Mouse (Mus musculus): ENCODE results near the gene Gkn1.

Gkn1 gene

DNA sequence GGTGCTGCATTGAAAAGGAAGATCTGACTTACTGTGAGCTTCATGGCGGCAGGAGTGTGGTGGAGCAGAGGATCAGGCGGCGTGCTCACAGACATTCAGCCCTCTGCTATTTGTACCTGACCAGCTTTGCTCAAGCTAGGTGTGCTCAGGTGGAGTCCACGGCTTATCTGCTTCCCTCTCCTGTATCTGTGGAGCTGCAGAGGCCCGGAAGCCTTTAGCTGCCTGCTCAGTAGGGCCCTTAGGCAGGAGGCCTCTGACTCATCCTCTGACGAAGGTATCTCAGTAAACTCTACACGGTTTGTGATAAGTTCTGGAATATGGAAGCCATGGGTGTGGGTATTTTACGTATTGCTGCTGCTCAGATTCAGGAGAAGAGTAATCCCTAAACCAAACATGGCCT is at the start of gene Gkn1:
TSS of gene Gkn1 (minus strand) at position 114 of the 400 bp plus-strand sequence.
- no peak for DNase-seq

DNA sequence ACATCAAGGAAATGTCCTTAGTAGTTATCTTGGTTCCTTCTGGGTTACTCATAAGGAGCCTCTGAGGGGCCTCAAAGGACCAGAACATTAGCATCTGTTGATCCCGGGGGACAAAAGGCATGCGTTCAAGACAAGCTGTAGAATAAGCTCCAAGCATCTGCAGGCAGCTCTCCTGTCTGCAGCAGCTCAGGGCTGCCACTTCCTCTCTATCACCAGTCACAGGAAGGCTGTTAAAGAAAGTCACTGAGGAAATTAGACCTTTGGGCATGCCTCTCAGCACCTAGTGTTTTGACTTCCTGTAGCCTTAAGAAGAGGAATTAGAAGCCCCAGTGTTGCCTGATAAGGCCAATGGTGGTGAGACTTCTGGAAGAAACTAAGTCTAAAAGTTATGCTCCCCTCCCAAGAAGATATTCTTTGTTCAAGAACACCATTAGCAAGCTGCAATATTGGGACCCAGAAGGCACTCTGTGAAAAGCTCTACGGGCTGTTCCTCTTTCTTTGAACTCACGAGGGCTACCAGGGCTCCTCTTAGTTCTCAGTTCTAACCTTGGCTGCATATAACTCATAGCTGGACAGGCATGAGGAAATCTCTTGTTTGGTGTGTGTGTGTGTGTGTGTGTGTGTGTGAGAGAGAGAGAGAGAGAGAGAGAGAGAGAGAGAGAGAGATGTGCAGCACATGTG is 49.3 kb upstream of the Gkn1 start:
- DNase-seq, result no peak

DNA sequence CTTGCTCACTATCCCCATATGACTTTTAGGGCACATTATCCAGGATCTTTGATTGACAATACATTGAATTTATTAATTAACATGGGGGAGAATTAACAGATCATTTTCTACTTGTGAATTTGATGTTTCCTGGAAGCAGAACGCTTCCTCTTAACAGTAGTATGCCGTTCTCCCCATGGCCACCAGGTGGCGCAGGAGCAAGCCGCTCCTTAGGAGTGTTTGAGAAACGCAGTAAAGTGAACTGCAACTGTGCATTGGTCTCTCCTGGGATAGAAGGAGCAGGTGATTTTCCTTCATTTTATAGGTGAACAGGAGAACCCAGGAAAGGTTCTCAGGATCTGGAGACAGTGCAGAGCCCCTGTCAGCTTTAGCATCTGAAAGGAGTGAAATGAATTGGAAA is 48.4 kb upstream of the Gkn1 start:
- DNase-seq, result peak; percentile 43

DNA sequence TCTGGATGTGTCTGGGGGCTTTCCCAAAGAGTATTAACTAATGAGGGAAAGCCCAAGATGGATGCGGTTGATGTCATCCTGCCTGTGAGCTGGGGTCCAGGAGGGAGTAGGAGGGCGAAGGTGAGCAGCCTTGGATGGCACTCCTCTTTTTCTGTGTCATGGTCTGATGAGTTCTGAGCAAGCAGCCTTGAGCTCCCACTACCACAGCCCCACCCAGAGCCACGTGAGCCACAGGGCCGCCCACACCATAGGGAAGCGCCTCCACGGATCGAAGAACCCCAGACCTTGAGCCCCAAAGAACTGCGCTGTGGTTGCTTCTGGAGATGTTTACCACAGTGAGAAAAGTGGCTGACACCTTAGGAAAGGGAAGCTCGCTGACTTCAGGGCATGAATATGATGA is 44.0 kb upstream of the Gkn1 start:
- DNase-seq, result no peak

DNA sequence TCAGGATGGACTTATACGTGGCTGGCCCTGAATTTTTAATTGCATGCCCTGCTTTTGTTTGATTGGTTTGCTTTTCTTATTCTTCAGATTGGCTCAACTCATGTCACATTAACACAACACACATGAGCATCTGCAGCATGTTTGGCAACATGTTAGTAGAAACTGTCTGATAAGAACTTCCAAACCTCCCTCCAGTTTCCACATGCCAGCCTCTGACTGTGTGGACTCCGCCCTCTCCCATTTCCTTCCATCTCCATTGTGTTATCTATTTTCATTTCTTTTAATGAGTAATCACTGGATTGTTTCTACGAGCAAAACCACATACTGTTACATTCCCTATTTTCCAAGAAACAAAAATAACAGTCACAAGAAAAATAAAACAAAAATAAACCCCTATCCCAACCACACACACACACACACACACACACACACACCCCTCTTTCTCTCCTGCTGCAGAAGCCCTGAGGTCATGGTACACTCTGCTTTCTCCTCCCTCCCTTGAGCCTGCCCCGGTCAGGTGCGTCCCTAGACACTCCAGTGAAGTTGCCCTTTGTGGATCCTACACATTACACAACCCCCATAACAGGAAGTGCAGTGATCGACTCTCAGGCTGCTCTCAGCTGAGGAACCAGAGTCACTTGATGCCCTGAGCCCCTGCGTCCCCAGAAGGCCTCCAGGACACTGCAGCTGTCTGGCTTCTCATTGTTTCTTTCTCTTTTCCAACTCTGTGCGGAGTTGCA is 42.9 kb upstream of the Gkn1 start:
- no peak for DNase-seq

DNA sequence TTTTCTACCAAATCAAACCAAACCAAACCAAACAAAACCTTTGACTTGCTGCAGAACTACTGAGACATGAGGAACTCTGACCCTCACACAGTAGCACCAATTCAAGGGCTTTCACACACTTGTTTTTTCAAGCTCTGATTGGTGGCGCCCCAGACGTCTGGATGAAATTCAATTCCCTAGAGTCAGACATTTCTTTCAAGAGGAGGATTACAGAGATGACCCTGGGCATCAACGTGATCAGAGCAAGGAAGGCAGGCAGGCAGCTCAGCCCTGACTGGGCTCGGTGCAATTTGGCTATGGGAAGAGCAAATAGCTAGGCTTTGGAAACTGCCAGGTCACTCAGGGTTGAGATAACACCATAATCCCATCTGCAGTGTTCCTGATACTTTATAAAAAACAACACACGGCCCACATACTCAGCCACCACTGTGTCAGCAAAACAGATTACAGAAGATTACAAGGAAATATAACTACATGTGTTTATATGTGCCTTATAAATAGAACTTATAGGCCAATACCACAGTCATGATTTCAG is 38.8 kb upstream of the Gkn1 start:
- DNase-seq, result no peak

DNA sequence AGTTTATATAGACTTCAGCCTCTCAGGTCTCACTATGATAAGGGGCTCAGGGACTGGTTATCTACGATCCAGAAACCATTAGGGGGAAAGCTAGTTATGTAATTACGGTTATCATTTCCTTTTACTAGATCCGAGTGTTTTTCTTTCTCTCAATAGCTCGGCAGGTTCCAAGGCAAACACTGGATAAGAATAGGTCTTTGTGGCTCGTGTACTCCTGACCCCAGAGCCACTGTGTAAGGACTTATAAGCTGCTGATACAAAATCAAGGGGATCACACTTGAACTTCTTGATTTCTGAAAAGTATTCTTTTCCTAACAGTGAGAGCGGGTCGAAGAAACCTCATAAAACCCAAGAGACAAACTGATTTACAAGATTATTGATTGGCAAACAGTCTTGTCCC is 38.1 kb upstream of the Gkn1 start, which contains the start of gene Gkn3:
TSS of gene Gkn3 (minus strand) at position 59 of the 400 bp plus-strand sequence.
- no peak for DNase-seq

DNA sequence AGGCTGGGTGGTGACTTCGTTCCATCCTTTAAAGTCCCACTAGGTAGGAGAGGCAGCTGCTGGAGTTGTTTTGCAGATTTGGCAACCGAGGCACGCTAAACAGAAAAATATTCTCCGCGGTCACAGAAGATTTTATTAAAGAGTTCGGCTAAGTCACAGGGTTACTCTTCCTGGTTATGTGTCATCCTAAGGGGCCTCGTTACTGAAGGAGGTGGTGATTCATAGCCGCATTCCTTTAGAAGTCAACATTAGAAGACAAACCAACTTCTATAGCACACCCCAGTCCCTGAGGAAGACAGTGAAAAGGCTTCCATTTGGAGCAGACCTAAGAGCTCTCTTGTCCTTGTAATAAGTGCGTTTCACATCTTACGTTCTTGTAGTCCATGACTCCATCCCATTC is 35.9 kb upstream of the Gkn1 start:
- no peak for DNase-seq

DNA sequence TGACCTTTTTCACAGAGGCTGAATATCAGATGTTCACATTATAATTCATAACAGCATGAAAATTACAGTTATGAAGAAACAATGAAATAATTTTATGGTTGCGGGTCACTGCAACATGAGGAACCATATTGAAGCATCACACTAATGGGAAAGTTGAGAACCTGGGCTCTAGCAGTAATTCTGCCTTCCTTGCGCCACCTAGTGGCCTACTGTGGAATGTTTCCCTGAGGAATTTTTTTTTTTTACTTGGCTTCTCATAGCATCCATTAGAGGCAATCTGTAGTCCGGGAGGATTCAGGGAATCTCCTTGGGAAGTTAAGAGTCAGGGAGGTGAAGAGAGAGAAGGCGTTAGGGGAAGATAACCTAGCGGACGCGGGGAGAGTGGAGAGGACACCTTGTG is 35.5 kb upstream of the Gkn1 start:
- DNase-seq, result peak; percentile 52

DNA sequence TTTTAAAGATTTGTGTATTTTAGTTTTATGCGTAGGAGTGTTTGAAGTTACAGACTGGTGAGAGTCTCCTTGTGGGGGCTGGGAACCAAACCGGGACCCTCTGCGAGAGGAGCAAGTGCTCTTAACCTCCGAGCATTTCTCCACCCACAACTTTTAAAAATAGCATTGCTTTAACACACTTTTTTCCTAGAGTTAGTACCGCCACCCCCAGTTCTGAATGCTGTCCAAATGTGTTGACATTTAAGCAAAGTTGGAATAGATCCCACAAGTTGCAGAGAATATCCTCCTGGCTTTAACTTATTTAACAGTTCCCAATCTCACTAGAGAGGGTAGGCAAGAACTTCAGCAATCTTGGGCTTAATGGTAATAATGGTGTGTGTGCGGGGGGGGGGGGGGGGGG is 34.0 kb upstream of the Gkn1 start:
- DNase-seq, result no peak

DNA sequence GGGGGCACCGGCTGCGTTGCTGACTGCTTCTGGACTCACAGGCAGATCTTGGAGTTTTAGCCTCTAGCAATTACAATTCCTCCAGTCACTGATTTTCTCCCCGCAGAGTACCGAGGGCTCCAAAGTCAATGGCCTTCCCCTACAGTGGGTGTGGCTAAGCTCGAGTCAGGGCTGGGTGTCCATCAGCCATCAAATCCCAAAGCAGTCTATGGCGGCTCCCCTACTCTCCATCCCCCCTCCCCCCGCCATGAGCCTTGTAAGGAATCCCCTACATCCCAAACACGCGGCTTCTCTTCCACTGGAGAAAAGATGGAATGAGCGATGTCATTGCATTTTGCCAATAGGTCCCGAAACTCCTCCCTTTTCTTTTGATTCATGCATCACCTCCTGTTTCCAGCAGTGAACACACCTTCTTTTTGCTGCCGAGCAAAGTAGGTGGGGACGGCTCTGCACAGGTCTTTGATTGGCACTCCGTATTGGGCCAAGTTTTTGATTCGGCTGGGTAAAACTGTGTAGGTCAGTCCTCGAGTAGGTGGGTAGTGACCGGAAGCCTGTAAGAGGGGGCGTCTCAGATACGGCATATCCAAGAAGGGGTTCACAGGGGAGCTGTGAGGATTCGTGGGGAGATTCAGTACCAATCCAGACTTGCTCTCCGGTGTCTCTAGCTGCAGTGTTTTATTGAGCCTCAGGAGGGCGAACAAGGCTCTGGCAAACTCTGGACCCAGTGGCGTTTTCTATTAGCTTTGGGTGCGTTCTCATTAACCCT is 33.4 kb upstream of the Gkn1 start:
- no peak for DNase-seq

DNA sequence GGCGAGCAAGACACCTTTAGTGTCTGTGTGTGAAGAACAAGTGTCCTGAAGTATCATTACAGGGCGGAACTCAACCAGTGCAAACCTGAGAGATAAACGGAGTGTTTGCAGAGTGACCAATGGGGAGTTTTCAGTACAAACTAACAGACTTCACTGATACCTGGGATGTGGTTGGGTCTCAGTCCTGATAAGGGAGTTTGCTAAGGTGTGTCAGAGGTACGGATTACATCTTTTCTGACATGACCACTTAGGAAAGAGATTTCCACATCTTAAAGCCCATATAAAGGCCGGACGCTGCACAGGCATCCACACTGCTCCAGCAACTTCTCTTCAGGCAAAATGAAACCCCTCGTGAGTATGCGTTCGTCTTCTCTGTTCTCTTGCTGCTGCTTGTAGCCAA is 22.3 kb upstream of the Gkn1 start, which contains the start of gene Gkn2:
TSS of gene Gkn2 (plus strand) at position 301 of the 400 bp plus-strand sequence.
- DNase-seq, result no peak

DNA sequence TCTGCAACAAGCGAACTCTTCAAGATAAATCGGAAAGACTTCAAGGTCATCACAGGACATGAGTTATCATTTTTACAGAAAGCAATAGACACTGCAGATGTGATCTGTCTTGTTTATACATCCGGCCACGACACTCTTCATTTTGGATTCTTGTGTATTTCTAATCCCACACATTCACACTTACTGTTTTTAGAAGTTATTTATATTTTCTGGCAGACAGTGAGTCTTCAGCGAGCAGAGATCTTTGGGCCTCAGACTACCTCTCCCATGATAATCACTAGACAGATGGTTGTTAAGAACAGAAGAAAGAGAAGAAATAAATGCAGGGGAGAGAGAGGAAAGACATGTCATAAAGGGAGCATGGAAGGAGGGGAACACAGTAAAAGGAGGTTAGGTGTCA is 18.5 kb upstream of the Gkn1 start:
- no peak for DNase-seq

DNA sequence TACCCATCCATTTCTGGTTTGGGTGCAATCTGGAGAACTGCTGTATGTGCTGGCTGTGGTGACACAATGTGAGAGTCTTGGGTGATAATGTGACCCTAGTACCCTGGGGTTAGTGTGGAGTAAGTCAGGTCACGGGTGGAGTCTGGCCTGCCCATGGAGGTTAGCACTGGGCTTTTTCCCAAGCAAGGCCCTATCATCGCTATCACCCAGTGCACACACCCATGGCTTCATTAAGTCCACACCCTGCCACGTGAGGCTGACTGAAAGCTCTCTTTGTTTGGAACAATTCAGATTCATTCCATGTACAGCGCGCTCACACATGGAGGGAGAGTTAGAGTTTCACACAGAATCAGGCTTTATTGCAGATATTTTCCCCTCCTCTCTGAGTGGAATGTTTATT is 3.7 kb upstream of the Gkn1 start:
- DNase-seq, result no peak

DNA sequence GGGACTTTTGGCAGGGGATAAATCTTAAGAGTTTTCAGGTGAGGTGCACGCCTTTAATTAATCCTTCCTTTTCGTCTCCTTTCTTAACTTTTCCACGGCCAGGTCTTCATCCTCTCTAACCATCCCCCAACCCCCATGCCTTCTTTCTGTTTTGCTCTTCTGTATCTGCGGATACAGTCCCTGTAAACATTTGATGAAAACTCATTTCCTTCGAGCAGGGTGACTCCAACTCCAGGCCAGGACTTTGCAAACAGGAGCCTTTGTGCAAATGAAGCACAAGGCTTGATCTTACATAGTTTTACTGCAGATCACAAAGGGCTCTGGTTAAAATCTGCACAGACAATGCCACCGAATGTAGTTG is 14.8 kb downstream of the Gkn1 start:
- no peak for DNase-seq

DNA sequence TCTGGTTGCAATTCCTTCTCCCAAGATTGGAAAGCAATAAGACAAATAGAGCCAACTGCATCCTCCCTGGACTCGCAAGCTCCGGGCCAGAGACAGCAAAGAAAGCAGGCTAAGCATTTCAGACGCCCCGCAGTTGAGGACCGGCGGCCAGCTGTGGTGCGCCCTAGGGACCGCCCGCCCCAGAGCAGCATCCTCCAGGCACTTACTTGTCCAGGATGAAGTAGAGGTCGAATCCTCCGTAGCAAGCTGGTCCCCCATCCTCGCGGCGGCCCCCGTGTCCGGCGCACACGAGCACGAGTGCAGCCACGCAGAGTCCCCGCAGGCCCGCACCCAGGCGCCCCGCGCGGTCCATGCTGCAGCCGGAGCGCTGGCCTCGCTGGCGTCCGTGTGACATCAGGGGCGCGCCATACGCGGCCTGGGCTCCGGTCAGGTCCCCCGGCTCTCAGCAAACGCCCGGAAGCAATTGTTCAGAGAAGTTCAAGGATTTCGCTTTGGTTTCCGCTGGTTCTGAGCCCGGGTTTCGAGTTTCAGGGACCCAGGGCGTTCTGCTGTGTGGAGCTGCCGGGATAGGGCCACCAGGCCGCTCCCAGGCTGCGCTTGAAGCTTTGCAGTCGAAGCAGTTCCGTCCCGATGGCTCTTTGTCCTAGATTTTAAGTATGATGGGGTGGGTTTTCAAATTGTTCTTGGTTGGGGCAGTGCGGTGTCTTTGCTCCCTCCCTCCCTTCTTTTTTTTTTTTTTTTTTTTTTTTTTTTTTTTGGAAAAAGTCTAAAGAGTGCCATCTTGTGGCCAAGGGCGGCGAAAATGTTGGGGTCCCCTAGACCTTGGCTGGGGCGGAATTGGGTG is 15.4 kb downstream of the Gkn1 start, which contains the start of gene Antxr1:
TSS of gene Antxr1 (minus strand) at position 731 of the 844 bp plus-strand sequence.
- peak; percentile 15 for DNase-seq

DNA sequence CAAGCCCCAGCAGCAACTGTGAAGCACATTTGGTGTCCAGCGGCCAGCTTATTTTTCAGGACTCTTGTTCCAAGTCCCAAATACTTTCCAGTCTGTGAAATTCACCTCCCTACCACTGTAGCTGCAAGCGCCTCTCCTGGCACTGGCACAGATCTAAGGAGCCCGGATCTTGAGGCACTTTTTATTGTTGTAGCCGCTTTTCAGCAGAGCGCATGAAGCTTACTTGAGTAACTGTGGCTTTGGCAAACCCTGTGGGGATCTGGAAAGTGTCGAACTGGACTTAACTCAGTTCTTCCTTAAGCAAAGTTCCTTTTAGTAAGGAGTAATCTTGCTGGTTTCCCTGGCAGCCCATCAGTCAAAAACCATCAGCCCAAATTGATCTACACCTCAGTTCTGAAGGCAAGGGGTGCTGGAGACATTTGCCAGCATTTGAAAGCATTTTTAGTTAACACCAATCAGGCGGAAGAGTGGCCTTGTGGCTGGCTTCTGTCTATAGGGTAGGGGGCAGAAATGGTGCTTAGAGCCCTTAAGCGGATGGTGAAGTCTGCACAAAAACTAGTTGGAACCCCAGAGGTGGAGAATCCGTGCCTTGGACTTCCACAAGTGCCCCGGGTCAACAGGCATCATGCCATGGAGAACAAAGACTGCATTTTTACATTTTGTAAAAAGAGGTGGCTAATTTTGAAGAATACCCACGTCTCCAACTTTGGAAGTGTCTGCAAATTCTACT is 16.2 kb downstream of the Gkn1 start:
- DNase-seq, result no peak

DNA sequence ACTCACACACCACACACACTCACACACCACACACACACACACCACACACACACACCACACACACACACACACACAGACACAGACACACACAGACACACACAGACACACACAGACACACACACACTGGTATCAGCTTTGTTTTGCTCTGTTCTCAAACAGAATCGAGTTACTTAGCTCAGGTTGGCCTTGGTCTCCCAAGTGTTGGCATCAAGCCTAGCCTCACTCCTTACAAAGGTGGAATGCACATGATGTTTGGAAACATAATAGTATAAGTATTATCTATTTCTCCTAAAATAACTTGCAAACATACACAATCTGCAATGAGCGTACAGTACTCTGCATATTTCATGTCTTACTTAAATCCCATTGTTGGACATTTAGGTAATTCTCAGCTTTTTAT is 18.4 kb downstream of the Gkn1 start:
- no peak for DNase-seq

DNA sequence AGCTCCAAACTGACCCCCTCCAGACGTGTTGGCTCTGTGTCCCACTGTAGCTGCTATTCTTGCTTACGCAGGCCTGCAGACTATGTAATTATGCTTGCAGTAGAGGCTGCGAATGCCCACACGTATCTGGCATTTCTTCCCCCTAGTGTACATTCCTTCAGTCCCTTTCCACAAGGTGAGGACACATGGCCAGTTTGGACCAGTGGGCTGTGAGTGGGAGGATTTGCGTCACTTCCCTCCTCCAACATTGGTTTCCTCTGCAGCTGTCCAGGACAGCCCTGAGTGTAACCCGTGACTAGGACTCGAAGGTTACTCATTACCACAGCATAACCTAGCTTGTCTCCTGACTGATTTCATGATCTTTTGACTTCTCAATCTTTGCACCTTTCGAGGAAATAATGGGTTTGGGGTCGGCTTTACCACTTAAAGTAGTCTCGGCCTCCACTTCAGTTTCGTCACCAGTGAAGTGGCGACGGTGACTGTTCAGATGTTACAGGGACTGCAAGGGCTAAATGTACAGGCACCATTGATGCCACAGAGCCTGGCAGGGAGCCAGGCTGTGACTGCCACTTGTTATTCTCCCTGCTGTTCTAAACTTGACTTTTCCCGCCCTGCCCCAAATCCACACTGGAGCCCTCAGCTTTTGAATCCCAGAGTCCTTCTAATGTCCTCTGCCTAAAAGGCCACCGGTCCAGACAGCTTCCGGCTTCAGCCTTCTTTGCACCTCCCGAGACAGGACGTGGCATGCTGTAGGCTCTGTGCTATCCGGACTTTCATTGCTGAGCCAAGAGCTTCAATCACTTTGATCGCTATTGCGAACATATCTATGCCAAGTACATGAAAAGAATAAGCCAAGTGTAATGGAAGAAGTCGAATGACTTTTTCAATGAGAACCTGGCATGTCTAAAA is 22.2 kb downstream of the Gkn1 start:
- DNase-seq, result no peak

DNA sequence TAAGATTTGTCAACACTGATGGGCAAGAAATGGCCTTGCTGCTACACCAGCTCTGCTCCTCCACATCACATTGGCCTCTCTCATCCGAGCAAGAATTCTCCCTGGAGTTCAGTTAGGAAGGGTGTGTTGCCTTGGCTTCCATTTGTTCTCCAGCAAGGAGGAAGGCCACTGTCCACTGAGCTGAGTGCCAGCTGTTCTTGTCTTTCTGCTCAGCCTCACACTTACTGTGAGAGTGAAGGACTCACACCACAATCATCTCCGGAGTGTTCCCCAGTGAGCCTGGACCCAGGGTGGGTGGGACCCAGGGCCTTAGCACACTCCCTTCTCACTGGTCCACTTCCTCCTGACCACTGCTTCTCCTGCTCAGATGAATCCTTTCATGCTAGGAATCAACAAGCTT is 23.8 kb downstream of the Gkn1 start:
- no peak for DNase-seq

DNA sequence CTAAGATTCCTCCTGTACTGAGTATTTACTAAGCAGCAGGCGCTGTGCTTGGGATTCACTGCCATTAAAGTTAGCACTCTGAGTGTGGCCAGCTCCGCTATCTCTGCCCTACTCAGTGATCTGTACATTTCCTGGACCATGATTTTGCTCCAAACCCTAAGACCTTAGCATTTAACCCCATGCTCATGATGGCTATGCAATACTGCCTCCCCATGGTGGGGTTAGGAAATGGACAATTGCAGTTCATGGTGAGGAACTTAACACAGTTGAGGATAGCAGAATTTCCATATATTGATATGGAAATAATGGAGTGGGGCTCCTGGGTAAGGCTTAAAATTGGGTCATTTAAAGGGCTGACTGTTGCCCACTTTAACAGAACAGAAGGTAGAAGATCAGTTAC is 27.4 kb downstream of the Gkn1 start:
- DNase-seq, result no peak
